Mouse (Mus musculus) liver, embryonic 14.5 days (tissue): ENCODE data around the gene Adam12.

ENCODE experiments used
- CTCF ChIP-seq: IDR thresholded peaks from 2 replicates; pipeline ENCODE4 v1.5.1; 2016; ENCODE audit warnings: antibody characterized with exemption, low read depth, control low read depth
- EP300 ChIP-seq: IDR thresholded peaks from 2 replicates; pipeline ENCODE4 v1.6.1; 2016; ENCODE audit warnings: antibody characterized with exemption, low read depth

GRCm38 (mm10) chr7:133842079-133842478, 389.9 kb downstream of the Adam12 start:
- TF ChIP-seq CTCF (no peak), EP300 (no peak)
